Mouse (Mus musculus): ENCODE data around the gene Ccdc141.

DNA sequence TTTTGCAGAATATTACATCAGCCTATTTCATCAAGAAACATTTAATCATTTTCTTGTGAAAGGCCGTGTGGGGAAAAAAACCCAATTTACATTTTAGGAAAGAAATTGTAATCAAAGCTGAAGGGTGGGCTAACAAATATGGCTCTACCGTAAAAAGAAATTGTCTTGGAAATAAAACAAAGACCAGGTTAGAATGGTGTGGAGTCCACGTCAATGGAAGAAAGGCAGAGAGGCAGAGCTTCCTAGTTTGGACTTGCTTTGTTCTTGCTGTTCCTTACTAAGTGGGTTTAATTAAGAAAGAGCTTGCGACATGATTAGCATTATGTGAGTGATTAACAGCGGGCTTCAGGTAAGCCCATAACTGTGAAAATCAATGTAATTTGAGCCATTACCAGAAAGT lies 199.4 kb downstream of the Ccdc141 start:
- TF ChIP-seq CTCF (IDR thresholded peaks at IDR 0.05; ENCODE audit: extremely low read depth, insufficient read length, insufficient replicate concordance, low read depth, low read length), result no peak
- no peak for TF ChIP-seq POLR2A (IDR thresholded peaks at IDR 0.05; ENCODE audit: low read depth, low read length)
